Mouse (Mus musculus): Measurements from ENCODE around the gene Cbll1. TPM values are rescaled to one million over a fixed set of nuclear protein-coding genes. Genes with fewer than 3 reads are reported as not detected.

Gene Cbll1
- polyA plus RNA-seq, 1 experiment from 2014 or later, result 9.0 TPM

GRCm38 (mm10) chr12:31513724-31514503 lies 14.5 kb upstream of the Cbll1 start:
- 64% methylated on average over 6 of the region's 6 CpGs for WGBS
- Histone ChIP-seq H3K4me2 (replicated peaks; ENCODE audit: low read depth, low read length) (no peak overlapping the region), H3K27ac (ENCODE audit: low read length) (no peak overlapping the region), H3K4me1 (ENCODE audit: insufficient read depth, low read depth, low read length) (no peaks in the 10 kb centered on the region), H3K4me3 (ENCODE audit: low read depth, low read length) (no peak overlapping the region), H3K9me3 (ENCODE audit: low read length) (no peaks in the 10 kb centered on the region), H3K9ac (replicated peaks; ENCODE audit: low read depth) (no peak overlapping the region), H3K27me3 (replicated peaks; ENCODE audit: insufficient read depth, low read length) (no peaks in the 10 kb centered on the region), H3K36me3 (ENCODE audit: insufficient read depth, low read length) (no peaks in the 10 kb centered on the region)
- TF ChIP-seq CTCF (IDR thresholded peaks at IDR 0.05) (no peak), EP300 (IDR thresholded peaks at IDR 0.05) (no peak)
- no peak for DNase-seq (ENCODE audit: low spot score)
- no peak for ATAC-seq

GRCm38 (mm10) chr12:31512634-31513411 lies 13.4 kb upstream of the Cbll1 start:
- Histone ChIP-seq H3K27ac (ENCODE audit: low read length) (no peak overlapping the region), H3K4me3 (ENCODE audit: low read depth, low read length) (no peak overlapping the region), H3K4me1 (ENCODE audit: insufficient read depth, low read depth, low read length) (no peaks in the 10 kb centered on the region), H3K9ac (replicated peaks; ENCODE audit: low read depth) (no peak overlapping the region), H3K27me3 (replicated peaks; ENCODE audit: insufficient read depth, low read length) (no peaks in the 10 kb centered on the region), H3K9me3 (ENCODE audit: low read length) (no peaks in the 10 kb centered on the region), H3K36me3 (ENCODE audit: insufficient read depth, low read length) (no peaks in the 10 kb centered on the region), H3K4me2 (replicated peaks; ENCODE audit: low read depth, low read length) (no peak overlapping the region)
- TF ChIP-seq EP300 (IDR thresholded peaks at IDR 0.05) (no peak), CTCF (IDR thresholded peaks at IDR 0.05) (no peak)
- ATAC-seq (no peak), DNase-seq (ENCODE audit: low spot score) (no peak)
- WGBS, result 79% methylated on average over 14 of the region's 14 CpGs

GRCm38 (mm10) chr12:31511218-31511617 lies 11.8 kb upstream of the Cbll1 start:
- WGBS, result 52% methylated on average over 5 of the region's 5 CpGs
- Histone ChIP-seq H3K9me3 (ENCODE audit: low read length) (no peaks in the 10 kb centered on the region), H3K27ac (ENCODE audit: low read length) (no peak overlapping the region)

GRCm38 (mm10) chr12:31508496-31508895 lies 9.1 kb upstream of the Cbll1 start:
- H3K9ac ChIP-seq (replicated peaks; ENCODE audit: low read depth), result no peak overlapping the region
- no peak overlapping the region for H3K4me2 ChIP-seq (replicated peaks; ENCODE audit: low read depth, low read length)
- no peaks in the 10 kb centered on the region for H3K36me3 ChIP-seq (ENCODE audit: insufficient read depth, low read length)
- H3K4me3 ChIP-seq (ENCODE audit: low read depth, low read length), result no peak overlapping the region
- WGBS, result 81% methylated on average over 6 of the region's 6 CpGs
- no peaks in the 10 kb centered on the region for H3K4me1 ChIP-seq (ENCODE audit: insufficient read depth, low read depth, low read length)
- no peak for DNase-seq (ENCODE audit: low spot score)
- ATAC-seq, result no peak
- H3K27me3 ChIP-seq (replicated peaks; ENCODE audit: insufficient read depth, low read length), result no peaks in the 10 kb centered on the region
- TF ChIP-seq CTCF (IDR thresholded peaks at IDR 0.05), result no peak
- TF ChIP-seq EP300 (IDR thresholded peaks at IDR 0.05), result no peak
- no peak overlapping the region for H3K27ac ChIP-seq (ENCODE audit: low read length)
- H3K9me3 ChIP-seq (ENCODE audit: low read length), result no peaks in the 10 kb centered on the region

More at GRCm38 (mm10) chr12:31511218-31511617, 11.8 kb upstream of the Cbll1 start:
- Histone ChIP-seq H3K4me2 (replicated peaks; ENCODE audit: low read depth, low read length) (no peak overlapping the region), H3K36me3 (ENCODE audit: insufficient read depth, low read length) (no peaks in the 10 kb centered on the region), H3K4me1 (ENCODE audit: insufficient read depth, low read depth, low read length) (no peaks in the 10 kb centered on the region), H3K4me3 (ENCODE audit: low read depth, low read length) (no peak overlapping the region), H3K27me3 (replicated peaks; ENCODE audit: insufficient read depth, low read length) (no peaks in the 10 kb centered on the region), H3K9ac (replicated peaks; ENCODE audit: low read depth) (no peak overlapping the region)
- ATAC-seq (no peak), DNase-seq (ENCODE audit: low spot score) (no peak)
- no peak for TF ChIP-seq EP300 (IDR thresholded peaks at IDR 0.05)
- TF ChIP-seq CTCF (IDR thresholded peaks at IDR 0.05), result no peak

- H3K9ac ChIP-seq (replicated peaks; ENCODE audit: low read depth), result no peak overlapping the region
- no peaks in the 10 kb centered on the region for H3K27me3 ChIP-seq (replicated peaks; ENCODE audit: insufficient read depth, low read length)
- no peaks in the 10 kb centered on the region for H3K9me3 ChIP-seq (ENCODE audit: low read length)
- H3K36me3 ChIP-seq (ENCODE audit: insufficient read depth, low read length), result no peaks in the 10 kb centered on the region
- ATAC-seq, result no peak
- no peaks in the 10 kb centered on the region for H3K4me1 ChIP-seq (ENCODE audit: insufficient read depth, low read depth, low read length)
- H3K4me2 ChIP-seq (replicated peaks; ENCODE audit: low read depth, low read length), result no peak overlapping the region
- H3K27ac ChIP-seq (ENCODE audit: low read length), result no peak overlapping the region
- WGBS, result 32% methylated on average over 6 of the region's 6 CpGs
- no peak overlapping the region for H3K4me3 ChIP-seq (ENCODE audit: low read depth, low read length)
- TF ChIP-seq EP300 (IDR thresholded peaks at IDR 0.05) (no peak), CTCF (IDR thresholded peaks at IDR 0.05) (peak; percentile 66)
- peak; percentile 73 for DNase-seq (ENCODE audit: low spot score)
Observed at GRCm38 (mm10) chr12:31507718-31508364, 8.4 kb upstream of the Cbll1 start.

- no peaks in the 10 kb centered on the region for H3K27me3 ChIP-seq (replicated peaks; ENCODE audit: insufficient read depth, low read length)
- no peaks in the 10 kb centered on the region for H3K9me3 ChIP-seq (ENCODE audit: low read length)
- no peak overlapping the region for H3K27ac ChIP-seq (ENCODE audit: low read length)
- ATAC-seq (no peak), DNase-seq (ENCODE audit: low spot score) (no peak)
- TF ChIP-seq CTCF (IDR thresholded peaks at IDR 0.05) (peak; percentile 56), EP300 (IDR thresholded peaks at IDR 0.05) (no peak)
- H3K4me1 ChIP-seq (ENCODE audit: insufficient read depth, low read depth, low read length), result peaks cover 3% of the 10 kb centered on the region; the same call in 1 of the 2 replicates
- H3K36me3 ChIP-seq (ENCODE audit: insufficient read depth, low read length), result no peaks in the 10 kb centered on the region
- no peak overlapping the region for H3K4me3 ChIP-seq (ENCODE audit: low read depth, low read length)
- no peak overlapping the region for H3K4me2 ChIP-seq (replicated peaks; ENCODE audit: low read depth, low read length)
- no peak overlapping the region for H3K9ac ChIP-seq (replicated peaks; ENCODE audit: low read depth)
Observed at GRCm38 (mm10) chr12:31503211-31503610, 3.8 kb upstream of the Cbll1 start.
